Mouse (Mus musculus) right cerebral cortex, postnatal 36 days (tissue): ENCODE results near the gene Tln2.
A peak's percentile ranks its signal among the peaks of the same experiment; 100 is the strongest.

Experiments
- DNase-seq, 2 experiments: peaks; one replicate each; pipeline ENCODE4 v3.0.0; 2022; ENCODE audit warnings: low spot score in 2 of 2, mixed read lengths in 1 of 2

Gene Tln2

GRCm38 (mm10) chr9:67211220-67211619, 348.3 kb downstream of the Tln2 start:
- DNase-seq, result no peak

- DNase-seq, result no peak
Measured at GRCm38 (mm10) chr9:67209451-67209850, 350.1 kb downstream of the Tln2 start.

GRCm38 (mm10) chr9:67208420-67208819, 351.1 kb downstream of the Tln2 start:
- DNase-seq, result no peak

GRCm38 (mm10) chr9:67205175-67205574, 354.3 kb downstream of the Tln2 start:
- no peak for DNase-seq

GRCm38 (mm10) chr9:67196609-67197008, 362.9 kb downstream of the Tln2 start:
- no peak for DNase-seq

GRCm38 (mm10) chr9:67195306-67195705, 364.2 kb downstream of the Tln2 start:
- no peak for DNase-seq

- DNase-seq, result no peak
Measured at GRCm38 (mm10) chr9:67191488-67192331, 367.8 kb downstream of the Tln2 start.

GRCm38 (mm10) chr9:67187686-67188085, 371.8 kb downstream of the Tln2 start:
- DNase-seq, result peak; percentile 22 to 47

- DNase-seq, result no peak
Measured at GRCm38 (mm10) chr9:67187182-67187581, 372.3 kb downstream of the Tln2 start.

GRCm38 (mm10) chr9:67184556-67184955, 374.9 kb downstream of the Tln2 start:
- DNase-seq, result no peak

- no peak for DNase-seq
Measured at GRCm38 (mm10) chr9:67183520-67183919, 376.0 kb downstream of the Tln2 start.

- no peak for DNase-seq
Measured at GRCm38 (mm10) chr9:67182006-67182405, 377.5 kb downstream of the Tln2 start.

GRCm38 (mm10) chr9:67178709-67179108, 380.8 kb downstream of the Tln2 start:
- no peak for DNase-seq

- DNase-seq, result no peak
Measured at GRCm38 (mm10) chr9:67178203-67178602, 381.3 kb downstream of the Tln2 start.

- no peak for DNase-seq
Measured at GRCm38 (mm10) chr9:67176073-67176472, 383.4 kb downstream of the Tln2 start.

GRCm38 (mm10) chr9:67173816-67174215, 385.7 kb downstream of the Tln2 start:
- no peak for DNase-seq

- no peak for DNase-seq
Measured at GRCm38 (mm10) chr9:67173154-67173553, 386.3 kb downstream of the Tln2 start.

GRCm38 (mm10) chr9:67171409-67171808, 388.1 kb downstream of the Tln2 start:
- DNase-seq, result no peak

- no peak for DNase-seq
Measured at GRCm38 (mm10) chr9:67170759-67171158, 388.7 kb downstream of the Tln2 start.

GRCm38 (mm10) chr9:67170047-67170446, 389.5 kb downstream of the Tln2 start:
- DNase-seq, result no peak
